Mouse (Mus musculus) midbrain, embryonic 12.5 days (tissue): ENCODE measurements around the gene Slc16a7. TPM values are rescaled to one million over a fixed set of nuclear protein-coding genes. Genes with fewer than 3 reads are reported as not detected.

Source experiments
- ATAC-seq: fragments of 200-750 bp; cut with Nextera tagmentation; 2 replicates; pipeline ENCODE4 v1.8.0; 2017; ENCODE audit warnings: low read depth, moderate TSS enrichment, moderate library complexity; ENCODE audit not compliant: low FRiP score
- H3K27ac ChIP-seq: fragments of 300-500 bp; sonication (generic); replicated peaks from 2 replicates; pipeline ENCODE4 v1.5.1; 2016; ENCODE audit warnings: mild to moderate bottlenecking
- H3K27me3 ChIP-seq: fragments of 300-500 bp; sonication (generic); 2 replicates; pipeline ENCODE4 v1.6.1; 2016; ENCODE audit warnings: mild to moderate bottlenecking
- H3K36me3 ChIP-seq: fragments of 300-500 bp; sonication (generic); 2 replicates; pipeline ENCODE4 v1.6.1; 2016
- H3K4me1 ChIP-seq: fragments of 300-500 bp; sonication (generic); 2 replicates; pipeline ENCODE4 v1.6.1; 2016
- H3K4me2 ChIP-seq: fragments of 300-500 bp; sonication (generic); replicated peaks from 2 replicates; pipeline ENCODE4 v1.6.1; 2016; ENCODE audit warnings: mild to moderate bottlenecking, moderate library complexity
- H3K4me3 ChIP-seq: fragments of 300-500 bp; sonication (generic); 2 replicates; pipeline ENCODE4 v1.5.1; 2016; ENCODE audit warnings: mild to moderate bottlenecking
- H3K9ac ChIP-seq: fragments of 300-500 bp; sonication (generic); replicated peaks from 2 replicates; pipeline ENCODE4 v1.6.1; 2016; ENCODE audit warnings: mild to moderate bottlenecking, moderate library complexity
- H3K9me3 ChIP-seq: fragments of 300-500 bp; sonication (generic); 2 replicates; pipeline ENCODE4 v1.6.1; 2016; ENCODE audit warnings: mild to moderate bottlenecking
- WGBS: fragments of 180-500 bp; shearing (Covaris S2); methylation state at CpG from one replicate; pipeline ENCODE4 v1.1.7; 2016; 5-methylcytosine and 5-hydroxymethylcytosine counted together
- polyA plus RNA-seq: library from polyadenylated mRNA; unstranded; fragments of >200 nt; fragmentation: Nextera tagmentation; extraction: Ambion mirVana; gene quantifications from 2 replicates; pipeline ENCODE4 v1.2.1, GENCODE M21; 2016

Slc16a7 gene
- polyA plus RNA-seq, 1 experiment from 2014 or later, result 4.5 TPM

DNA sequence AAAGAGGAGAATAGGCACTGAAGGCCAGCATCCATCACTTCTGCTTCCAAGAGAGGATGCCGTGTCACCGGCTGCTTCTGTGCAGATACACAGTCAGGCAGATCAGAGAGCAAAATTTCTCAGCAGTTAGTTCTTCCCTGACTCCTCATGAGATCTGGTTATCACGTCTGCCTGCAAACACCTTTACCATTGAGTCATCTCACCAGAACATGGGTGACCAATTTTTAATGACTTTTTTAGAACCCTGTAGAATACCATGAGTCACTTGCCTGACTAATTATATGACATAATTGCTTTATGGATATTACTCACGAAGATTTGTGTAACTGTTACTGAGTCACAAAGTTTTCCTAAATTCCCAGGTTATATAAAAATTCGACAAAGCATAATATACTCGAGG lies 218.1 kb downstream of the Slc16a7 start:
- Histone ChIP-seq H3K4me1 (no peaks in the 10 kb centered on the region; the same call in 1 of the 2 replicates), H3K27me3 (no peaks in the 10 kb centered on the region), H3K9ac (no peak overlapping the region), H3K4me2 (no peak overlapping the region), H3K4me3 (no peak overlapping the region), H3K9me3 (no peaks in the 10 kb centered on the region), H3K27ac (no peak overlapping the region), H3K36me3 (no peaks in the 10 kb centered on the region)
- no peak for ATAC-seq
- WGBS, result 89% methylated on average over 6 of the region's 6 CpGs
